Mouse (Mus musculus): ENCODE measurements around the gene Pkp1. TPM values are rescaled to one million over a fixed set of nuclear protein-coding genes. Genes with fewer than 3 reads are reported as not detected.

Gene Pkp1
- polyA plus RNA-seq, 2 experiments = 31.2 to 41.5 TPM

GRCm38 (mm10) chr1:135942116-135942515 lies 23.1 kb upstream of the Pkp1 start:
- Histone ChIP-seq H3K9me3 (ENCODE audit: control insufficient read depth, low read length) (no peaks in the 10 kb centered on the region), H3K27ac (replicated peaks; ENCODE audit: low read depth, low read length) (no peak overlapping the region), H3K4me1 (ENCODE audit: control insufficient read depth, insufficient read depth, low read length) (no peaks in the 10 kb centered on the region), H3K9ac (ENCODE audit: low read depth, low read length, severe bottlenecking) (no peak overlapping the region), H3K4me2 (replicated peaks; ENCODE audit: low read depth, low read length, severe bottlenecking) (no peak overlapping the region), H3K4me3 (replicated peaks; ENCODE audit: low read length) (no peak overlapping the region), H3K36me3 (ENCODE audit: control insufficient read depth, insufficient read depth, low read length) (no peaks in the 10 kb centered on the region), H3K27me3 (ENCODE audit: control insufficient read depth, insufficient read depth, low read length) (no peaks in the 10 kb centered on the region)
- no peak for TF ChIP-seq POLR2A (IDR thresholded peaks at IDR 0.05; ENCODE audit: borderline replicate concordance, extremely low read depth, insufficient read depth, insufficient read length)
- ATAC-seq (ENCODE audit: low FRiP score, low read depth) (no peak), DNase-seq (ENCODE audit: low spot score) (no peak)
- 27% methylated on average over 7 of the region's 7 CpGs for WGBS

- Histone ChIP-seq H3K9ac (ENCODE audit: low read depth, low read length, severe bottlenecking) (no peak overlapping the region), H3K4me3 (replicated peaks; ENCODE audit: low read length) (no peak overlapping the region), H3K27ac (replicated peaks; ENCODE audit: low read depth, low read length) (no peak overlapping the region), H3K4me2 (replicated peaks; ENCODE audit: low read depth, low read length, severe bottlenecking) (no peak overlapping the region), H3K4me1 (ENCODE audit: control insufficient read depth, insufficient read depth, low read length) (no peaks in the 10 kb centered on the region), H3K27me3 (ENCODE audit: control insufficient read depth, insufficient read depth, low read length) (no peaks in the 10 kb centered on the region), H3K36me3 (ENCODE audit: control insufficient read depth, insufficient read depth, low read length) (no peaks in the 10 kb centered on the region), H3K9me3 (ENCODE audit: control insufficient read depth, low read length) (no peaks in the 10 kb centered on the region)
- DNase-seq (ENCODE audit: low spot score) (no peak), ATAC-seq (ENCODE audit: low FRiP score, low read depth) (no peak)
- no peak for TF ChIP-seq POLR2A (IDR thresholded peaks at IDR 0.05; ENCODE audit: borderline replicate concordance, extremely low read depth, insufficient read depth, insufficient read length)
- 70% methylated on average over 6 of the region's 6 CpGs for WGBS
Measured at GRCm38 (mm10) chr1:135941259-135942006, 22.4 kb upstream of the Pkp1 start.

- WGBS = 15% methylated on average over 1 of the region's 1 CpGs
- H3K9ac ChIP-seq (ENCODE audit: low read depth, low read length, severe bottlenecking) = no peak overlapping the region
Measured at GRCm38 (mm10) chr1:135936091-135936490, 17.1 kb upstream of the Pkp1 start.

GRCm38 (mm10) chr1:135933704-135934293 lies 14.8 kb upstream of the Pkp1 start:
- 68% methylated on average over 18 of the region's 18 CpGs for WGBS
- Histone ChIP-seq H3K4me1 (ENCODE audit: control insufficient read depth, insufficient read depth, low read length) (no peaks in the 10 kb centered on the region), H3K4me2 (replicated peaks; ENCODE audit: low read depth, low read length, severe bottlenecking) (no peak overlapping the region), H3K4me3 (replicated peaks; ENCODE audit: low read length) (no peak overlapping the region), H3K9me3 (ENCODE audit: control insufficient read depth, low read length) (no peaks in the 10 kb centered on the region), H3K9ac (ENCODE audit: low read depth, low read length, severe bottlenecking) (no peak overlapping the region), H3K27me3 (ENCODE audit: control insufficient read depth, insufficient read depth, low read length) (no peaks in the 10 kb centered on the region), H3K36me3 (ENCODE audit: control insufficient read depth, insufficient read depth, low read length) (no peaks in the 10 kb centered on the region), H3K27ac (replicated peaks; ENCODE audit: low read depth, low read length) (no peak overlapping the region)
- ATAC-seq (ENCODE audit: low FRiP score, low read depth) (no peak), DNase-seq (ENCODE audit: low spot score) (no peak)
- TF ChIP-seq POLR2A (IDR thresholded peaks at IDR 0.05; ENCODE audit: borderline replicate concordance, extremely low read depth, insufficient read depth, insufficient read length) = no peak

More at GRCm38 (mm10) chr1:135936091-135936490, 17.1 kb upstream of the Pkp1 start:
- DNase-seq (ENCODE audit: low spot score) (no peak), ATAC-seq (ENCODE audit: low FRiP score, low read depth) (no peak)
- no peaks in the 10 kb centered on the region for H3K4me1 ChIP-seq (ENCODE audit: control insufficient read depth, insufficient read depth, low read length)
- no peak overlapping the region for H3K4me2 ChIP-seq (replicated peaks; ENCODE audit: low read depth, low read length, severe bottlenecking)
- no peaks in the 10 kb centered on the region for H3K9me3 ChIP-seq (ENCODE audit: control insufficient read depth, low read length)
- H3K36me3 ChIP-seq (ENCODE audit: control insufficient read depth, insufficient read depth, low read length) = no peaks in the 10 kb centered on the region
- no peak for TF ChIP-seq POLR2A (IDR thresholded peaks at IDR 0.05; ENCODE audit: borderline replicate concordance, extremely low read depth, insufficient read depth, insufficient read length)
- H3K27ac ChIP-seq (replicated peaks; ENCODE audit: low read depth, low read length) = no peak overlapping the region
- no peak overlapping the region for H3K4me3 ChIP-seq (replicated peaks; ENCODE audit: low read length)
- H3K27me3 ChIP-seq (ENCODE audit: control insufficient read depth, insufficient read depth, low read length) = no peaks in the 10 kb centered on the region

GRCm38 (mm10) chr1:135929876-135930275 lies 10.9 kb upstream of the Pkp1 start:
- Histone ChIP-seq H3K36me3 (ENCODE audit: control insufficient read depth, insufficient read depth, low read length) (no peaks in the 10 kb centered on the region), H3K27ac (replicated peaks; ENCODE audit: low read depth, low read length) (no peak overlapping the region), H3K9me3 (ENCODE audit: control insufficient read depth, low read length) (no peaks in the 10 kb centered on the region), H3K4me2 (replicated peaks; ENCODE audit: low read depth, low read length, severe bottlenecking) (no peak overlapping the region), H3K4me3 (replicated peaks; ENCODE audit: low read length) (no peak overlapping the region), H3K9ac (ENCODE audit: low read depth, low read length, severe bottlenecking) (no peak overlapping the region), H3K4me1 (ENCODE audit: control insufficient read depth, insufficient read depth, low read length) (no peaks in the 10 kb centered on the region), H3K27me3 (ENCODE audit: control insufficient read depth, insufficient read depth, low read length) (no peaks in the 10 kb centered on the region)
- TF ChIP-seq POLR2A (IDR thresholded peaks at IDR 0.05; ENCODE audit: borderline replicate concordance, extremely low read depth, insufficient read depth, insufficient read length) = no peak
- DNase-seq (ENCODE audit: low spot score) (peak; percentile 39), ATAC-seq (ENCODE audit: low FRiP score, low read depth) (no peak)
- WGBS = 53% methylated on average over 3 of the region's 3 CpGs
